Comparison of ENCODE assay signal across 25 mouse cellular contexts in the genomic region with DNA sequence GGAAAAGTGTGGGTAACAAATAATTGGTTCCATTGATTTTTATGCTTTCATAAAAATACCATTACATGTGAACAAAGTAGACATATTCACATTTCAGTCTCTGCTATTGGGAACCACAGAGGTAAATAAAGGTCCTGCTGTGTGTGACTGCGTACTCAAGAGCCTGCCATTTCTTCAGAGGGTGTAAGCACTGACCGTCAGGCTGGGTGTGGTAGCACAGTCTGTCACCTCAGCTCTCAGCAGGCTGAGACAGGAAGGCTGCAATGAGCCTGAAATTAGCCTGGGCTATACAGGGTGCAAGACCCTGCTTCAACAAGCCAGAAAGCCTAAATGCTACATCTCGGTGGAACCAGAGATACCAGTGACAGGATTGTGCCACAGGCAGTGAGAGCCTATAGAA.
"Had no signal": no experiment of that assay in that cellular context is flagged by ENCODE, and none has a peak within 500 bp of the region (broad histone marks: within the 10 kb centered on the region; RNA-seq: fewer than 3 reads in every experiment).

No protein-coding gene starts in this region.

- H3K4me3 ChIP-seq: embryonic facial prominence, embryonic 10.5 days; embryonic facial prominence, embryonic 12.5 days; embryonic facial prominence, embryonic 13.5 days; embryonic facial prominence, embryonic 15.5 days; erythroblast, embryonic 14.5 days; forebrain, embryonic 10.5 days; forebrain, embryonic 12.5 days; forebrain, embryonic 13.5 days; forebrain, embryonic 15.5 days; heart, adult 2 months had no signal

- H3K4me1 ChIP-seq: embryonic facial prominence, embryonic 10.5 days; embryonic facial prominence, embryonic 12.5 days; embryonic facial prominence, embryonic 13.5 days; embryonic facial prominence, embryonic 15.5 days; forebrain, embryonic 10.5 days; forebrain, embryonic 12.5 days; forebrain, embryonic 13.5 days had no signal

- H3K27me3 ChIP-seq: embryonic facial prominence, embryonic 12.5 days; embryonic facial prominence, embryonic 13.5 days; embryonic facial prominence, embryonic 15.5 days; forebrain, embryonic 12.5 days; forebrain, embryonic 13.5 days; forebrain, embryonic 15.5 days had no signal

- ATAC-seq: forebrain, embryonic 14.5 days; forebrain, embryonic 15.5 days; forebrain, postnatal 0 days had no signal

- H3K4me2 ChIP-seq: embryonic facial prominence, embryonic 12.5 days; embryonic facial prominence, embryonic 13.5 days; embryonic facial prominence, embryonic 15.5 days; forebrain, embryonic 12.5 days; forebrain, embryonic 13.5 days; forebrain, embryonic 15.5 days had no signal

- H3K27ac ChIP-seq: embryonic facial prominence, embryonic 10.5 days; embryonic facial prominence, embryonic 12.5 days; embryonic facial prominence, embryonic 13.5 days; embryonic facial prominence, embryonic 15.5 days; forebrain, embryonic 10.5 days; forebrain, embryonic 12.5 days; forebrain, embryonic 13.5 days; forebrain, embryonic 15.5 days; gastrocnemius, adult 2 months; heart, adult 2 months had no signal

- H3K9me3 ChIP-seq: embryonic facial prominence, embryonic 10.5 days; embryonic facial prominence, embryonic 12.5 days; embryonic facial prominence, embryonic 13.5 days; embryonic facial prominence, embryonic 15.5 days; forebrain, embryonic 10.5 days; forebrain, embryonic 12.5 days; forebrain, embryonic 13.5 days; forebrain, embryonic 15.5 days had no signal

- H3K9ac ChIP-seq: embryonic facial prominence, embryonic 12.5 days; embryonic facial prominence, embryonic 13.5 days; embryonic facial prominence, embryonic 15.5 days; forebrain, embryonic 12.5 days; forebrain, embryonic 13.5 days; forebrain, embryonic 15.5 days; forebrain, postnatal 0 days had no signal

- H3K36me3 ChIP-seq: embryonic facial prominence, embryonic 10.5 days; embryonic facial prominence, embryonic 12.5 days; embryonic facial prominence, embryonic 13.5 days; embryonic facial prominence, embryonic 15.5 days; forebrain, embryonic 10.5 days; forebrain, embryonic 12.5 days; forebrain, embryonic 15.5 days had no signal

- DNase-seq: cerebellum, adult 2 months; cerebellum, adult 8-10 months; cerebellum, adult 9-10 months; cerebellum, adult 9-11 months; cerebellum, postnatal 10 days; cerebellum, postnatal 36 days; embryo, embryonic 11 days; forebrain, postnatal 0 days; gastrocnemius, adult 2 months; gastrocnemius, postnatal 10 days; gastrocnemius, postnatal 14 days; gastrocnemius, postnatal 25 days; gastrocnemius, postnatal 36 days; heart, adult 18-20 months; heart, adult 2 months had no signal
